Mouse (Mus musculus) lung, adult 2 months (tissue): ENCODE results near the gene Bst2.

ENCODE experiments used
- CTCF ChIP-seq: fragments of 200-500 bp; IDR thresholded peaks from 2 replicates; pipeline ENCODE4 v1.5.1; 2011; ENCODE audit warnings: mild to moderate bottlenecking, low read length, control low read depth; ENCODE audit not compliant: insufficient read depth
- POLR2A ChIP-seq: fragments of 200-500 bp; IDR thresholded peaks from 2 replicates; pipeline ENCODE4 v1.6.1; 2011; ENCODE audit warnings: low read depth, mild to moderate bottlenecking, control low read depth, low read length, borderline replicate concordance; ENCODE audit errors: extremely low read depth

DNA sequence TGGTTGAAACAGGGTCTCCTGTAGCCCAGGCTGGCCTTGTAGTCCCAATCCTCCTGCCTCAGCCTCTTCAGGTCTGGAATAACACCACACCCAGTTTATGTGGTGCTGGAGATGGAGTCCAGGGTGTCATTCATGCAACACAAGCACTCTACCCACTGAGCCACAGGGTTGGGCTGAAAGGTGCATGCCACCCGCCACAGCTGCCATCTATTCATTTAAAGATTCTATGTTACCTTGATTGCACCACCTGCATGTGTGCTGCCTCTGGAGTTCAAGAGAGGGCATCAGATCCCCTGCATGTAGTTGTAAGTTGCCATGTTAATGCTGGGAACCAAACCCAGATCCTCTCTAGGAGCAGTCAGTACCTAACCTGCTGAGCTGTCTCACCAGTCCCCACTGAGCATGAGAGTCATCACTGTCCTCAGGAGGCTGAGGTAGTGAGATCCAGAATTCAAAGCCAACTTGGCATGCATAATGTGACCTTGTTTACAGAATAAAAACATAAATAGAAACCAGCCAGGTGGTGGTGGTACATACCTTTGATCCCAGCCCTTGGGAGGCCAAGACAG lies 40.1 kb downstream of the Bst2 start:
- TF ChIP-seq CTCF: no peak
- no peak for TF ChIP-seq POLR2A
